Mouse (Mus musculus) CH12.LX (cell line): ENCODE results near the gene Rrp7a. TPM values are rescaled to one million over a fixed set of nuclear protein-coding genes. Genes with fewer than 3 reads are reported as not detected.

ENCODE experiments used
- DNase-seq: peaks from one replicate; pipeline ENCODE4 v3.0.0-alpha.2; 2013; ENCODE audit errors: extremely low read depth
- H3K27ac ChIP-seq: 2 replicates; pipeline ENCODE4 v1.5.1; 2012; ENCODE audit warnings: low read depth, mild to moderate bottlenecking, control low read depth, moderate library complexity; ENCODE audit not compliant: insufficient read depth
- H3K27me3 ChIP-seq: replicated peaks from 2 replicates; pipeline ENCODE3; 2012; ENCODE audit warnings: inconsistent platforms
- H3K36me3 ChIP-seq, 2 experiments: replicated peaks in 1 of 2; 2 replicates each; pipeline versions ENCODE3 to v1.6.1; 2012; ENCODE audit warnings: inconsistent platforms in 1 of 2, low read length in 1 of 2, mild to moderate bottlenecking in 1 of 2, mixed read lengths in 1 of 2, moderate library complexity in 1 of 2; ENCODE audit not compliant: control insufficient read depth in 1 of 2, insufficient read depth in 1 of 2
- H3K4me1 ChIP-seq, 2 experiments: 2 replicates each; pipeline ENCODE4 v1.6.1; 2012; ENCODE audit warnings: inconsistent platforms in 1 of 2, moderate library complexity in 1 of 2; ENCODE audit not compliant: insufficient read depth in 2 of 2, control insufficient read depth in 1 of 2
- H3K4me2 ChIP-seq: 2 replicates; pipeline ENCODE4 v1.6.1; 2012; ENCODE audit warnings: low read depth, mild to moderate bottlenecking, control low read depth; ENCODE audit not compliant: poor library complexity, insufficient read depth, severe bottlenecking
- H3K4me3 ChIP-seq, 3 experiments: fragments of 150-350 bp in 1 of 3; sonication (generic) in 1 of 3; replicated peaks in 1 of 3; 2 replicates each; pipeline versions ENCODE3 to v1.5.1; 2011 to 2012; ENCODE audit warnings: low read depth in 2 of 3, low read length in 2 of 3, mild to moderate bottlenecking in 2 of 3, moderate library complexity in 2 of 3, control low read depth in 1 of 3, improper control_type of control experiment in 1 of 3, inconsistent platforms in 1 of 3, mixed read lengths in 1 of 3; ENCODE audit not compliant: poor library complexity in 1 of 3
- H3K79me2 ChIP-seq: replicated peaks from 2 replicates; pipeline ENCODE4 v1.6.1; 2012; ENCODE audit warnings: mild to moderate bottlenecking, moderate library complexity; ENCODE audit not compliant: control insufficient read depth, poor library complexity, insufficient read depth, severe bottlenecking; ENCODE audit errors: extremely low read depth
- H3K9ac ChIP-seq: 2 replicates; pipeline ENCODE4 v1.6.1; 2012; ENCODE audit warnings: low read depth, mild to moderate bottlenecking, control low read depth, moderate library complexity; ENCODE audit not compliant: insufficient read depth
- H3K9me3 ChIP-seq: replicated peaks from 2 replicates; pipeline ENCODE3; 2012; ENCODE audit warnings: low read length, inconsistent platforms, mixed read lengths
- BHLHE40 ChIP-seq: IDR thresholded peaks from 2 replicates; pipeline ENCODE4 v1.6.1; 2011; ENCODE audit warnings: mild to moderate bottlenecking, low read depth, low read length, improper control_type of control experiment
- E2F4 ChIP-seq: IDR thresholded peaks from 2 replicates; pipeline ENCODE4 v1.6.1; 2011; ENCODE audit warnings: low read depth, low read length, improper control_type of control experiment; ENCODE audit not compliant: insufficient replicate concordance
- ELF1 ChIP-seq: IDR thresholded peaks from 2 replicates; pipeline ENCODE4 v1.6.1; 2014; ENCODE audit warnings: low read depth, mild to moderate bottlenecking, inconsistent platforms, low read length, improper control_type of control experiment
- EP300 ChIP-seq: IDR thresholded peaks from 2 replicates; pipeline ENCODE4 v1.6.1; 2011; ENCODE audit warnings: low read length, improper control_type of control experiment
- HCFC1 ChIP-seq: IDR thresholded peaks from 2 replicates; pipeline ENCODE4 v1.6.1; 2012; ENCODE audit warnings: low read depth, mild to moderate bottlenecking, inconsistent platforms, low read length, improper control_type of control experiment
- JUND ChIP-seq: conservative IDR thresholded peaks from 2 replicates; pipeline ENCODE4 v1.6.1; 2011; ENCODE audit warnings: low read depth, low read length, improper control_type of control experiment
- MAX ChIP-seq: IDR thresholded peaks from 2 replicates; pipeline ENCODE4 v1.6.1; 2011; ENCODE audit warnings: low read length, improper control_type of control experiment
- MYC ChIP-seq: IDR thresholded peaks from 2 replicates; pipeline ENCODE4 v1.6.1; 2011; ENCODE audit warnings: low read depth, mild to moderate bottlenecking, improper control_type of control experiment, low read length
- NRF1 ChIP-seq: IDR thresholded peaks from 2 replicates; pipeline ENCODE4 v1.6.1; 2014; ENCODE audit warnings: low read depth, mild to moderate bottlenecking, inconsistent platforms, low read length, improper control_type of control experiment, moderate library complexity
- POLR2AphosphoS2 ChIP-seq: IDR thresholded peaks from 2 replicates; pipeline ENCODE4 v1.6.1; 2011; ENCODE audit warnings: low read depth, low read length, improper control_type of control experiment
- RAD21 ChIP-seq: IDR thresholded peaks from 2 replicates; pipeline ENCODE4 v1.6.1; 2011; ENCODE audit warnings: low read depth, mild to moderate bottlenecking, low read length, improper control_type of control experiment, moderate library complexity
- SIN3A ChIP-seq: IDR thresholded peaks from 2 replicates; pipeline ENCODE4 v1.6.1; 2012; ENCODE audit warnings: low read length, improper control_type of control experiment, inconsistent platforms
- TBP ChIP-seq: conservative IDR thresholded peaks from 2 replicates; pipeline ENCODE4 v1.6.1; 2011; ENCODE audit warnings: low read depth, low read length, improper control_type of control experiment
- UBTF ChIP-seq: IDR thresholded peaks from 2 replicates; pipeline ENCODE4 v1.6.1; 2012; ENCODE audit warnings: low read depth, mild to moderate bottlenecking, inconsistent platforms, low read length, improper control_type of control experiment, moderate library complexity
- USF1 ChIP-seq: IDR thresholded peaks from 2 replicates; pipeline ENCODE4 v1.6.1; 2014; ENCODE audit warnings: low read depth, mild to moderate bottlenecking, inconsistent platforms, low read length, improper control_type of control experiment
- USF2 ChIP-seq: conservative IDR thresholded peaks from 2 replicates; pipeline ENCODE4 v1.6.1; 2011; ENCODE audit warnings: low read depth, low read length, improper control_type of control experiment
- ZKSCAN1 ChIP-seq: IDR thresholded peaks from 2 replicates; pipeline ENCODE4 v1.6.1; 2012; ENCODE audit warnings: low read depth, inconsistent platforms, low read length, improper control_type of control experiment, borderline replicate concordance
- ZMIZ1 ChIP-seq: IDR thresholded peaks from 2 replicates; pipeline ENCODE4 v1.6.1; 2012; ENCODE audit warnings: low read depth, mild to moderate bottlenecking, inconsistent platforms, low read length, improper control_type of control experiment
- dilution Hi-C: fragments of 300-500 bp; cut with MboI; formaldehyde crosslinking; loops from 2 replicates; pipeline ENCODE4 v1.14.3; 2020; ENCODE audit warnings: low sequenced_read_pairs; ENCODE audit not compliant: extremely low pct_unique_long_range_greater_than_20kb, extremely low pct_ligation_motif_present
- in situ Hi-C: fragments of 300-500 bp; cut with MboI; formaldehyde crosslinking; loops from 3 replicates; pipeline ENCODE4 v1.14.3; 2019; ENCODE audit warnings: low sequenced_read_pairs, low pct_ligation_motif_present, low pct_unique_long_range_greater_than_20kb, mixed read lengths
- polyA plus RNA-seq: library from polyadenylated mRNA; unstranded; fragments of >175 nt; gene quantifications from 2 replicates; pipeline ENCODE4 v1.2.1, GENCODE M21; 2012; ENCODE audit warnings: low read depth; ENCODE audit not compliant: insufficient read length
- total RNA-seq, 2 experiments: library from RNA; depleted of rRNA; stranded (reverse); fragments of 300-350 nt in 1 of 2; fragments of >200 nt in 1 of 2; gene quantifications; 2 replicates each; pipeline ENCODE4 v1.2.3; 2012 to 2014

Gene Rrp7a
- total and polyA plus RNA-seq, 3 experiments, result 126 to 262 (median 156) TPM

DNA sequence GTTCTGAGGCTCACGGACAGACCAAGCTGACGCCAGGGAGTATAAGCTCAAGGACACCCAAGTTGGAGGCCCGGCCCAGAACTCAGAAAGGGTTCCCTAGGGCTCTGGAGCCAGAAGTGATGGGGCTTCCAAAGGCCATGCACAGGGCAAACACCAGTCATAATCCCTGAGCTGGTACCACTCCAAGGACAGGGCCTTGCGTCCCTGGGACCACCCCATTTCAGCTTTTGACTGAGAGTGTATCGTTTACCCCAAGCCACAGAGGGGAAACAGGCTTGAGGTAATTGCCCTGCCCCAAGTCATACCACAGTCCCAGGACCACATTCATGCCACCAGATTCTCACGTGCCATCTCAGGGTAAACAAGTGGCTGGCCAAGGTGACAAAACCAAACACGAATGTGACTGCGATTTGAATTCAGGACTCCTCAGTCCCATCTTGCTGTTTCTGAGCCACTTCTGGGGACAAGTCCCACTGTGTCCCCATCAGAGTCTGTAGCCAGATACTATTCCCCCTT lies 45.0 kb upstream of the Rrp7a start (continued):
- TF ChIP-seq ZKSCAN1, result no peak

DNA sequence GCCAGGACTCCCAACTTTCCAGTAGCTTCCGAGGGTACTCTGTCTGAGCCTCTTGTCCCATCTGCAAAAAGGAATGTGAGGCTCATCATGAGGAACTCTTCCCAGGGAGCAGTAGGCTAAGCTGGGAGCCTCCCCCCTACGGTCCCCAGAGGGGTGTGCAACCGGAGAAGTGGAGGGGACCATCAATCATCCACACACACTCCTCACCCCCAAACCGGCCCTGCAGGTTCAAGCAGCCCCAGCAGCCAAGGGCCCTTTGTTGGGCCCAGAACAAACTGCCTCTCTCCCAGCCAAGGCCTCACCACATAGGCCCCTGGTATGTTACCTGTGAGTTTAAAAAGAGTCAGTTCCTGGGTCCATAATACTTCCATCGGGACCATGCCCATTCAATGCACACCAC lies 44.5 kb upstream of the Rrp7a start:
- Histone ChIP-seq H3K4me3 (no peak overlapping the region), H3K36me3 (peaks cover 11 to 61% of the 10 kb centered on the region in 2 experiments), H3K4me2 (no peak overlapping the region), H3K9ac (no peak overlapping the region), H3K4me1 (peaks cover 13 to 82% of the 10 kb centered on the region in 2 experiments), H3K9me3 (no peaks in the 10 kb centered on the region), H3K27ac (no peak overlapping the region), H3K79me2 (no peaks in the 10 kb centered on the region), H3K27me3 (no peaks in the 10 kb centered on the region)
- dilution Hi-C loops, result no loop called here
- no peak for DNase-seq
- no peak for TF ChIP-seq MYC
- TF ChIP-seq TBP, result no peak
- TF ChIP-seq EP300, result no peak
- no peak for TF ChIP-seq UBTF
- no peak for TF ChIP-seq USF1
- TF ChIP-seq SIN3A, result no peak
- in situ Hi-C loops, result no loop called here

DNA sequence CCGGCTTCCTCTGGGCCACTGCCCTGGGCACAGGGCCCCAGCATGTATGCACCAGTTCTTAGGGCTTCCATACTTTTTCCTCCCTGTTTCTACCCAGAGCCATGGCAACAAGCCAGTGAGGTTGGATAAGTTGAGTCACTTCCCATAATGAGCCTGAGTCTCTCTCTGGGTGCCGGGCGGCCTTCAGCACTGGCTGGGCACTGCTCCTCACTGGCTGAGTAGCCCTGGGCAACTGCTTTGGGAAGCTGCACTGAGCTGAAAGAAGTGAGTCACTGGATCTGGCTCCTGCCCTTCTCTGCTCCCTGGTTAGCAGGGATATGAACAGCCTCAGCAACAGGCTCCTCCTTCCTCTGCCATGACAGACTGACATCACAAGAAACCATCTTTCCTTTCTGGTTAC lies 44.0 kb upstream of the Rrp7a start:
- Histone ChIP-seq H3K36me3 (peaks cover 16 to 66% of the 10 kb centered on the region in 2 experiments), H3K4me1 (peaks cover 13 to 86% of the 10 kb centered on the region in 2 experiments), H3K4me3 (no peak overlapping the region)

More for the DNA sequence above, 44.0 kb upstream of the Rrp7a start:
- dilution Hi-C loops (no loop called here), in situ Hi-C loops (no loop called here)
- H3K9me3 ChIP-seq, result no peaks in the 10 kb centered on the region
- no peaks in the 10 kb centered on the region for H3K79me2 ChIP-seq
- no peak overlapping the region for H3K27ac ChIP-seq
- no peak for DNase-seq
- H3K27me3 ChIP-seq, result no peaks in the 10 kb centered on the region
- H3K9ac ChIP-seq, result no peak overlapping the region
- no peak for TF ChIP-seq JUND
- no peak for TF ChIP-seq HCFC1
- TF ChIP-seq E2F4, result no peak
- TF ChIP-seq RAD21, result no peak
- no peak for TF ChIP-seq ZMIZ1
- TF ChIP-seq POLR2AphosphoS2, result no peak
- no peak for TF ChIP-seq MAX
- no peak for TF ChIP-seq SIN3A
- no peak for TF ChIP-seq USF2
- no peak for TF ChIP-seq ELF1
- no peak for TF ChIP-seq BHLHE40
- TF ChIP-seq NRF1, result no peak
- TF ChIP-seq TBP, result no peak
- no peak overlapping the region for H3K4me2 ChIP-seq
